Mouse (Mus musculus): Measurements from ENCODE around the gene Poc1b.
A peak's percentile ranks its signal among the peaks of the same experiment; 100 is the strongest.

Poc1b gene

DNA sequence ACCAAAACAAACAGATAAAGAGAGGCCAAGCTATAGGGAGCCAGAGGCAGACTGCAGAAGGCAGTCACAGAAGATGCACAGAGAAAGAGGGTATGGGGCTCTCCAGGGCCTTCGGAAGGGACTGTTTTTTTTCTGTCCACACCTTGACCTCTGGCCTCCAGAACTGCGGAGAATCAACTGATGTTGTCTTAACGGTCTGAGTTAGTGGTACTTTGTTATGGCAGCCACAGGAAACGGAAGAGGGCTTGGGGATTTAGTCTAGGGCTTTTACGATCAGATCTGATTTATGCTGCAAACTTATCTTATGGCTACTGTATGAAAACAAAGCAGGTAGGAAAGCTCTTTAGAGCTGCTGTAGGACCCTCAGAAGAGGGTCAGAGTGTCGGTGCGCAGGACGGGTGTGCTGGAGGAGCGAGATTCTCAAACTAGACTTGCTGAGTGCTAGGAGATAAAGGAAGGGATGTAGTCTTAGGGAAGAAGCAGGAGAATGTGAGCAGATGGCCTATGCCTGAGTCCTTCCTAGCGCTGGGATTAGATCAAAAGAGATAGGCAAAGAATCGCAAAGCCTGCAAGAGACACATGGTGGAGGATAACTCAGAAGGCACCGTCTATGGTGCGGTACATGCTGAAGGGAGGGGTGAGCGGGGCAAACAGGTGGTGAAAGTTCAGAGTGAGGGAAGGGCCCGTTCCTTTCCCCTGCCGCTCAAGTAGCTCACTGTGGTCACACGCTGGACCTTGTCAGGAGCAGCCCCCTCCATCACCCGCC is 8.8 kb downstream of the Poc1b start:
- no peak for DNase-seq (ENCODE audit: low read depth, low spot score)

DNA sequence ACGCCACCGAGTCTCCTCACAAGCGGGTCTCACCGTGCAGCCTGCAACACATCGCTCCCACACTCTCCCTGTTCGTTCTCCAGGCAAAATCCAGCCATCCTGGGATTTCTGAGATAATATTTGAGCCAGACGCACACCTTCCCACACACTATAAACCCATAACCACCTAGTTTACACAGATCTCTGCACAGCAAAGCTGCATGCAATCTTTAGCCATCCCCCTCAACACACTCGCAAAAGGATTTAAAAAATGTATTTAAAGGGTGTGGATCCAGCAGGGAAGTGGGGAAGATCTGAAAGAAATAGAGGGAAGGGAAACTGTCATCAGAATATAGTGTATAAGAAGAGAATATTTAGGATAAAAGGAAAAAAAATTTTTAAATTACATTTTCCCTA is 9.4 kb downstream of the Poc1b start:
- no peak for DNase-seq (ENCODE audit: low read depth, low spot score)

DNA sequence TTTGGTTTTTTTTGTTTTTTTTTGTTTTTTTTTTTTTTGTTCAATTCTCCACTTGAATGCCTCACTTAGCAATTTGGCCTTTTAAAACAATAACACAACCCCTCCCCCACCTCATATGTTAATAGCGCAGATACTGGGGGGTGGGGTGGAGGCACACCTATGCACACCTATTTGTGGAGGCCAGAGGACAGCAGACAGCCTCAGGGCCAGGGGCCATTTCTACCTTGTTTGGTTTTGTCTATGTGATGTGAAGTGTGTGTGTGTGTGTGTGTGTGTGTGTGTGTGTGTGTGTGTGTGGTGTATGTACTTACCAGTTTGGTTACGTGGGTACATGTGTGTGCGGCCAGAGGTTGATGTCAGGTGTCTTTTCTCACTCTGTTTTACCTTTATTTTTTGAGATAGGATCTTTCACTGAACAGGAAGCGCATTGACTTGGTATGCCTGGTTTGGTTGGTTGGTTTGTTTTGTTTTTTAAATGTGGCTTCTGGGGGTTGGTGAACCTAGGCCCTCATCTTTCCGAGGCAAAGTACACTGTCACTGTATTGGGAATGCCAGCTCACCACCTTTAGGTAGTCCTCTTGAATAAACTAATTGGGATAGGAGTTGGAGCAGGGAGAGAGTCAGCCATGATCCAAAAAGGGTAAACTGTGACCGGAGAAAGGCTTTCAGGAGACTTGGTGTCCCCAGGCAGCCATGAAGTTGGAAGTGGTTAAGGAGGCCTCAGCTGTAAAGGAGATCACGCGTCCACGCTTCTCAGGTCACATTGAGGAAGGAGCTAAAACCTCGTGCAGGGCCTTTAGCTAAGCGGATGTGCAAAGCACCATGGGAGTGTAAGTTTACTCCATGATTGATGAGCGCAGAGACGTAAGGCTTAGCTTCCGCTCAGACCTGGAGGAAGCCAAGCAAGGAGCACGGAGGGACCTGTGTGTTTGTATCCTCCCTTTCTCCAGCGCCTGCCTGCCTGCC is 10.1 kb downstream of the Poc1b start:
- DNase-seq (ENCODE audit: low read depth, low spot score): no peak

DNA sequence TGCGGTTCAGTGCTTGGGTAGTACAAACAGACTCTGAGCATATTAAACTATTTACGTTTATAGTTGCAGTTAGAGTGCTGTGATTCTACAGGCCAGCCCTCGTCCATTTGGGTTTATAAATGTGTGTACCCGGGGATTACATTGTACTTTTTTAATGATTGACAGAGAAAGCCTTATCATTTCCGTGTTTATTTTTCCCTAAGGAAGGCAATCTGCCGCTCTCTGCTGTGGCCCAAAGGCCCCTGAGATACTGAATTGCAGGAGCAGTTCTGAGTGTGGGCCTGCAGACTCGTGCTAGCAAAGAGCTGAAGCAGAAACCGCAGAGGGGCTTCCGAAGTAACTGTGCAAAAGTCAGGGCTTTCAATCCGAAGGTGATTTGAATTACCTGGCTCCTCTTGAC is 11.0 kb downstream of the Poc1b start:
- DNase-seq (ENCODE audit: low read depth, low spot score): no peak

DNA sequence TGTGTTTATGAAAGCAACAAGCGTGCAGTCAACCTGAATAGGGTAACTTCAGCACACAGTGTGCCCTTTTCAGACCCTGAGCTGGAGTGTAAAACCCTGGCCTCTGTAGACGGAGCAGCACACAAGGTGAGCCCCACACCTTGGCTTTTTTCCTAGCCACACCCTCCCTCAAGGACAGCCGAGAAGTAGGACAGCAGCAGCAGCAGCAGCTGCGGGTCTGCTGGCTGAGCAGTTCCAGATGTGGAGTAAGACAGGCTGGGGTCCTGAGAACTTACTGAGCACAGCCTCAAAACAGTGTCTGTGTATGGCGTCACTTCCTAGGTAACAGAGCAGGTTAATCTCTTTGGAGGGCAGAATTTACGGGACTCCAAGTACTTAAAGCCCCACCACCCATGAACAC is 11.9 kb downstream of the Poc1b start:
- no peak for DNase-seq (ENCODE audit: low read depth, low spot score)

DNA sequence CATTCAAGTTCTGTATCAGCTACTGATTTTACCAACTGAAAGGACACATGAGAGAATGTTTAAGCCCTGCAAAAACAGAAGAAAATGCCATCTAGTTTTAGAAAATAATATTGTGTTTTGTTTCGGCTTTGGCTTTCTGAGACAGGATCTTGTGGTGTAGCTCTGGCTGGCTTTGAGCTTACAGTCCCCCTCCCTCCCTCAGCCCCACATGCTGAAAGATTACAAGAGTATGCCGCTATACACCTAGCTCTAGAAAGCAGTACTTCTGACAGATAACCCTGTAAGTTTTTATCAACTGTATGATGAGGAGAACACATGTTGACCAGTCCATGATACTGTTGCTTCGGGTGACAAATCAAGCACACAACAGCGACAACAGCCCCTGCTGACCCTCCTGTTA is 12.6 kb downstream of the Poc1b start:
- no peak for DNase-seq (ENCODE audit: low read depth, low spot score)

DNA sequence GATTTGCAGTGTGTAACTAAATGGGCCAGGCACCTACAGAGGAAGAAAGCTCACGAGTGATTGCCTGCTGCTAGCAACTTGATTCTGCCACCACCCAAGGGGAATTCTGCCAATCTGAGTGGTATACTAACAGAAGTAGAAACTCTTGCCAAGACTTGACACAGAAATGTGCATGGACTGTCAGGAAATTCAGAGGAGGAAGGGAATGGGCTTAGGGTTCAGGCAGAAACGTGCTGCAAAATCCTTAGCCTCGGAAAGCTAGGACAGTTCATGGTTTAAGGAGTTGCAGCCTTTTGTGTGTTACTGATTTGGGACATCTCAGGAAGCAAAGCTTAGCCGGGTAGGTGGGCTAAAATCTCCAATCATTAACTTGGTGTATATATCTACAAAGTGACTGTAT is 19.4 kb downstream of the Poc1b start, which contains the start of gene Phxr2:
Gene Phxr2 (minus strand): TSS at position 101 of the 400 bp plus-strand sequence.
- DNase-seq (ENCODE audit: low read depth, low spot score): no peak

DNA sequence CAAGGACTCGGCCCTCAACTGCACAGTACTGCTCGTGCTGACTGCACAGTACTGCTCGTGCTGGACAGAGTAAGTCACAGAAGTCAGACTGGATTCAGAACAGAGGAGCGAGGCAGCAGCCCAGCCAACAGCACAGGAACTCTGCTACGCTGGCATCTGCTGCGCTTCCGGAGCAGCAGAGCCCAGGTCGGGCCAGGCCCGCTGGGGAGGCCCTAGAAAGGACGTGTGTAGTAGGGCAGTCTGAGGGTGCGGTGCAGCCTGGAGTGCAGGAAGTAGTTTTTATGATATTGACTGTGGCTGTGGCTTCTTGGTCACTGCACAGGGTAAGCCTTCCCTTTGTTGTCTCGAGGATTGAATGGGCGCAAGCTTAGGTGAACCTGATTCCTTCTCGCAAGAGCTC is 20.1 kb downstream of the Poc1b start:
- no peak for DNase-seq (ENCODE audit: low read depth, low spot score)

DNA sequence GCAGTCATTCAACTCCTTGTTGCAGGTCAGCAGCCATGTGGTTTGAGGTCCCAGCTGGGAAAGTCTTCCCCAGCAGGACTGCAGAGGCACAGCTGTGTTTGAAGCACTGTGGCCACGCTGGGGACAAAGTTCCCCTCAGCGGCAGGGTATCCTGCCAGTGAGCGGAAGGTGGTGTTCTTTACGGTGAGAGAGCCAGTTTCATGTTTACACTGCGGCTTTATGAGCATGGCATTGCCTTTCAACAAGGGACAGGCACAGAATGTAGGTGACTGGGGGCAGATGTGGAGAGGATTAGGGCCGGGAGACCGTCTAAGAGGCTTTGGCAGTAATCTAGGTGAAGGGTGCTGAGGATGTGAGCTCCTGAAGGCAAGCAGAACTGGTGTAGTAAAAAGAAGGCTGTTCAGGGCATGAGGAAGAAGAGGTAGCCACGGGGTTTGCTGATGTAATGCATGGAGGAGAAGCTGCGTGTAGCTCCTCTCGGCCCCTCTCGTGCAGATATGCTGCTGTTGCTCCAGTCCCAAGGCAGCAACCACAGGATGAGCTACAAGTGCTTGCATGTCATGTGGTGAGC is 20.9 kb downstream of the Poc1b start:
- no peak for DNase-seq (ENCODE audit: low read depth, low spot score)

DNA sequence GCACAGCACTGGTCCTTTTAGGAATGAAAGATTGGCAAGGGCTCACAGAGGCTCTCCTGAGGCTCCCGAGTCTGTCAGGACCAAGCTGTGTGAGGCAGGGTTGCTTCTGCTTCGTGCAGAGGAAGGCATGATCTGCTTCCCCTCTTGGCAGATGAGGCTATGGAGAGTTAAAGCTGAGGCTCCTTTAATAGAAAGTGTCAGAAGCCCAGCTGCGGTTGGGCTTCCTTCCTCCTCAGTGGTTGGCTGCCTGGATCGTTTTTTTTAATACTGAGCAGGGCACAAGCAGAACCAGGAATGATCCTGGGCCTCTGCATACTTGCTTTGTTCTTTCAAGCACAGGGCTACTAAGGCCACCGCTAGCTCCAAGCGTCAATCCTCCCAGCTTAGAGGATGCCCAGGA is 23.8 kb downstream of the Poc1b start:
- no peak for DNase-seq (ENCODE audit: low read depth, low spot score)

DNA sequence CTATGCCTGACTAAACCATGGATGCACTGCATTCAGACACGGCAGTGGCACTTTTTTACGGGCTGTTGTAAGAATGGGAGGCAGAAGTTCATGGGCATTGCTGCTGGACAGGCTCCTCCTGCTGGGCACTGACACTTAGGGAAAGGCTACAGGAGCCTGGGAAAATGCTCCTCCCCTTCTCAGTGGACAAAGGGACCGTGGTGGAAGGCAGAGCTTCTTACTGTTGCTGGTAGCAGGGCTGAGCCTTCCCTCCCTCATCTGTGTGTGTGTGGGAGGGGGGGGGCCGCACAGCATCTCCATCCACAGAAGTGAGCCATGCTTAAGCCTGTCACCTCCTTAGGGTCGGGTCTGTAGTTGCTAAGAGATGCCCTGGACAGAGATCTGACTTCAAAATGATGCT is 24.5 kb downstream of the Poc1b start:
- DNase-seq (ENCODE audit: low read depth, low spot score): no peak

DNA sequence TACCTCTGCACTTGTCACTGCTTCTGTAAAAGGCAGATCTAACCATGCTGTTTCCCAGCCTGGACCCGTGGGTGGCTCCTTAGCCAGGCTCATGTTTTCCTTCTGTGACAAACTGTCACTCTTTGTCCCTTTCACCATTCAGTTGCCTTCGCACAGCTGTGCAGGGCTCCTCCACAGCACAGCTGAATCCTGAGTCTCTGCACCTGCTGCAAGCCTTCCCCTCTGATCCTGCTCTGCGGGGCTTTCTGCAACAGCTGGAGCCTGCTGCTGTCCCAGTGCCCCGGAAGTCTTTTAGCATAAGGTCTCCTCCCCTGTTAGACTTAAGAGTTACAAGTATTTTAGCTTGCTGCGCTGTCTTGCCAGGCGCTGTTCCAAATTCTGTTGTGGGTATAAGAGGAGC is 25.4 kb downstream of the Poc1b start:
- DNase-seq (ENCODE audit: low read depth, low spot score): no peak

DNA sequence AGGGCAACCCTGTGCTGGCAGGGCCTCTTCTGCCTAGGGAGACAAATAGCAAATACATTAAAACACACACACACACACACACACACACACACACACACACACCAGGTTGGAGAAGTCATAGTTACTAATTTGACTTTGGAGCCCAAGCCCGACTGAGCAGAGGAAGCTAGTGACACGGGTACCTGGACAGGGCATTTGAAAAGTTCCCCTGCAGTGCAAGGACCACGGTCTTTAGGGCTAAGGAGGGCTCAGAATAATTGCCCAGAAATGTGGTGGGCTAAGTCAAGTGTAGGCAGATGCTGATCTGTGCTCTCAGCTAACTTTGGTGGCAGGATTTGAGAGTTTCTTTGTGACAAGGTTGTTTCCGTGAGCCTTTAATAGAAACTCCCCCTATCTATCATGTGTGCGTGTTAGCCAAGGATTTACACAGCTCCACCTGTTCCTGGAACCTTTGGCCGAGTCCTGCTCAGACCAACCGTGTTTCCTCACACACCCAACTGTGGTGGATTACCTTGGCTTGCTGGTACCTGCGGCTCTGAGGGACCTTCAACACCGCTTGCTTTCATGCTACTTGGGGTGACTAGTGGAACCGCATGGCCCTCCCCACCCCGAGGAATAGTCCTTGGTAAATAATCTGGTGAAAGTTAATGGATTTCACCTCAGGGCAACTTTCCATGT is 25.9 kb downstream of the Poc1b start:
- DNase-seq (ENCODE audit: low read depth, low spot score): no peak

DNA sequence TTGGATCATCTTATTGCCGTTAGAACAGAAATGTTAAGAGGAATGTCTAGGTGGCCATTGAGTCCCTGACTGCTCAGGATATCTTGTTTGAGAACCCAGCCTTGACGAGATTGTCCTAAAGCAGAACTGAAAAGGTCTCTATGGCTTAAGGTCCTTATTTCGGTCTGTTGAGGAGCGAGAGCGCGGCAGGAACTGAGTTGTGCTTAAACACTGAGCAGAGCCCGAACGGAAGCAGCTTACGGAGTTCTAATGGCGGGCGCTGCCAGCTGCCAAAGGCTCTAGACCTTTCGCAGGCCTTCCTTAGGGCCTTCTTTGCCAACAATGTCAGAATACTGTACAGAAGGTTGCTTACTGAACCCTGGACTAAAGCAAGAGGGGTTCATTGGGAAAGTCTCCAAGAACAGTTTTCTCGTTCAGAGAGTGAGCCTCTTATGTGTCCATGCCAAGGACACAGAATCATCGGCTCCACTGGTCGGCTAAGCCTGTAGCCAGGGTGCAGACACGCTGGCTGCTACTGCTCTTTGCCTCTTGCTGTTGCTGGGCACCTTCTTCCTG is 26.6 kb downstream of the Poc1b start:
- DNase-seq (ENCODE audit: low read depth, low spot score): no peak

DNA sequence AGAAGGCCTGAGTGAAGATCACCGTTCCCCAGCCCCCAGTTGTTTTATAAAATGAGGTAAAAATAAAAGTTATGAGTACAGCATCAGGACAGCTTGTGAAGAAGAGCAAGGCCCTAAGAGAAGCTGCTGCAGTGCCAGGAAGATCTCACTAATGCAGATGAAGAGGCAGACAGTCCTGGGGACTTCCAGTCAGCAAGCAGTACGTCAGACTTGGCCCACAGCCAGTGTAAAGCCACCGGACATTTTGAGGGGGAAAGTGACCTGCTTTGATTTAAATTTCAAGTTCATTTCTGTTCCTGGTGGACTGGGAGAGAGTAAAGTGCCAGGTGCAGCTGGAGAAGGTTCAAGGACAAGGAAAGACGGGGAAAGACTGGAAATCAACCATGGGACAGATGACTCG is 29.5 kb downstream of the Poc1b start:
- DNase-seq (ENCODE audit: low read depth, low spot score): no peak

DNA sequence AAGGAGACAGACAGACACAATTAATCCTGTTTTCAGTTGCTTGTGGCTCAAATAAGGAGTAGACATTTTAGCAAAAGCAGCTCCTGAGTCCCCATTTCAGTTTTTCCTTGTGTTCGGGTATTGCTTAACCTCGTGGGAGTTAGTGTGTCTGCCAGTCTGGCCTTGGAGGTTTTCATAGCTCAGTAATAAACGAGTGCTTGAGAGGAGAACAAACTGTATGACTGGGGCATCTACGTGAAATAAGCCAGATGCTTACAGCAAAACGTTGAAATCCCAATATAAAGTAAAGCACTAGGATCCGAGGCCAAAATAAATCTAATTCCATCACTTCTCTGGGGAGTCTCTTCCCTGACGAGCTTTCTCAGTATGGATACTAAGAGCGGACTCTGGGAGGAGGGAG is 38.8 kb downstream of the Poc1b start:
- no peak for DNase-seq (ENCODE audit: low read depth, low spot score)

DNA sequence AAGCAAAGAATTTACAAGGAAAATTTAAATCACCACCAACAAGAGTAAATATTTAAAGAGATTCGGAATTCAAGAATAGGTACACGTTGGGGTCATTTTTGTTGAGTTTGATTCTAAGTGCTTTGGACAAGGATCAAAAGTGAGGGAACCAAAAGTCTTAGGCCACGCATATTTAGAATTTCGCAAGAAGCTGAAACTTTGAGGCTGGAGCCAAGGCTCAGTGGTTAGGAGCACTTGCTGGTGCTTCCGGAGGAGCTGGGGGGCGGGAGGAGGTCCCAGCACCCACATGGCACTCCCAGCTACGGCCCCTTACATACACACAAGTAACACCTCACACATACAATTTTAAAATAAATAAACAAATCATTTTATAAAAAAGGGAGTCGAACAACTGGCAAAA is 39.8 kb downstream of the Poc1b start:
- DNase-seq (ENCODE audit: low read depth, low spot score): no peak

DNA sequence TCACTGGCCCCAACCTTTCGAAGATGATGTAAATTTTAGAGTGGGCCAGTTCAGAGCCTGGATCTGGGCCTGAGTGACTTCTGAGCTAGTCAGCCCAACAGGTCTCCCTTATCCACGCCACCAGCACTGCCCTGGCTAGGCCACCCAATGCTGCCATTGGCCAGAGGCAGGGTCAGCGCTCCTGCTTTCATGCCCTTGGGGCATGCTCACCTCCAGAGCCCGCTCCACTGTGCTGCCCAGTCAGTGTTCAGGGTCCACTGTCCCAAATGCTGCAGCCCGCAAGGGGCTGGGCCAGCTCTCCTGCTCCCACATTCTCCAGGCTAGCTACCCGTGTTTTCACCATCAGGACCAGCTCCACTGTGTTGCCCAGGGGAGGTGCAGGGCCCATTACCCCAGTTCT is 43.2 kb downstream of the Poc1b start:
- DNase-seq (ENCODE audit: low read depth, low spot score): no peak

DNA sequence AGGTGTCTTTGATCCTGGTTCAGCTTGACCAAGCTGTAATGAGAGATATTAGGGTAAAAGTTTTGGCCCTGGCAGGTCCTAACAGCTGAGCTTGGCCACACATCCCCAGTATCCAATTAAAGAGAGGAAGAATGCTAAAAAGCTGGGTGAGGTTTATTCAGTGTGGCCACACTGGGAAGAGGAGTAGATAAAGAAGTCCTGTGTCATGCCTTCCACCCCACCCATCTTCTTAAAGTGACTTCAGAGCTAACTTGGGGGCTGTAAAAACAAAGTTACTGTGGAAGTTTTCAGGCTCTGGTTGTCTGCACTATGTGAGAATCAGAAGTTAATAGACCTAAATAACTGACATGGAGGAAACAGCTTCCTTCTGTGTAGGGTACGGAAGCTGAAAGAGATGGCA is 44.7 kb downstream of the Poc1b start:
- no peak for DNase-seq (ENCODE audit: low read depth, low spot score)

DNA sequence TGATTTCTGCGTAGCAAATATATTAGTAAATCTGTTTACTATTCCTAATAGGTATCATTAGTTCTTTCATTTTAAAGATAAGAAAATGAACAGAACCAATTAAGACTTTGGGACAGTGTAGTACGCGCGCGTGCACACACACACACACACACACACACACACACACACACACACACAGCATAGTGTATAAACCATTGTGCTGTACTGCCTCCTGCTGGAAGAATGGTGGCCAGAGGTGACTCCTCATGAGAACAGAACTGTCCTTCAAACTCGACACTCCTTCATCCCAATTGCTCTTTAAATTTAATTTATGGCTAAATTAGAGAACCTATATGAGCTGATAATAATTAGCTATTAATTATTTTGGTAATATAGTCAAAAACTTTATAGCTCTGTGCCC is 45.2 kb downstream of the Poc1b start:
- peak; percentile 24 for DNase-seq (ENCODE audit: low read depth, low spot score)

DNA sequence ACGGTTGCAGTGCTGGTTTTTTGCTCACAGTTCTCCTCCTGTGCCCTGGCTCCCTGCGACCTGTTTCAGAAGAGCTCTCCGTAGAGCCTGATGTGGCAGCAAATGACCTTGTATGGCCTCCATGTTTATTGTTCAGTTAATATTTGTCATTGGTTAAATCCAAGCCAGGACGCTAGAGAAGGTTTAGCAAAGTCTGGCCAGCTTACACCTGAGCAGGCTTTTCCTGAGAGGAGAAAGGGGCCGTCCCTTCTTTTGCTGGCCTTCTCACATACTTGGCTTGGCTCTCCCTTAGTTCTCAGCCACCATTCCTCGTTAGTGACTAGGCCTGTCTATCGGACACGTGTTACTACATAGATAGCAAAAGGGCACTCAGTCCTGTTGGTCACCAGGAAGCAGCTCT is 47.8 kb downstream of the Poc1b start:
- no peak for DNase-seq (ENCODE audit: low read depth, low spot score)

DNA sequence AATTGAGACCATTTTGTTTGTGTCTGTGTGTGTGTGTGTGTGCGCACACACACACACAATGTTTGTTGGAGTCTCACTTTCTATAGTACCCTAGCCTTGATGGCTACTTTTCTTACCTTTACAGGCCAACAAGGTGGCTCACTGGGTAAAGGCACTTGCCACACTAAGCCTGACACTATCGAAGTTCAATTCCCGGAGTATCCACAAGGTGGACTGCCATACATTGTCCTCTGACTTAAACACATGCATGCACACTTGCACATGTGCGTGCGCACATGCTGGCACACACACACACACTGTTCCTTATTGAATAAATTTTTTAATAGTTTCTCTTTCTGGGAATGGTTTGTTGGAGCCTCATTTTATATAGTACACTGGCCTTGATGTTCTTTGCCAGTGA is 50.0 kb downstream of the Poc1b start:
- peak; percentile 26 for DNase-seq (ENCODE audit: low read depth, low spot score)
